In the genomic region with DNA sequence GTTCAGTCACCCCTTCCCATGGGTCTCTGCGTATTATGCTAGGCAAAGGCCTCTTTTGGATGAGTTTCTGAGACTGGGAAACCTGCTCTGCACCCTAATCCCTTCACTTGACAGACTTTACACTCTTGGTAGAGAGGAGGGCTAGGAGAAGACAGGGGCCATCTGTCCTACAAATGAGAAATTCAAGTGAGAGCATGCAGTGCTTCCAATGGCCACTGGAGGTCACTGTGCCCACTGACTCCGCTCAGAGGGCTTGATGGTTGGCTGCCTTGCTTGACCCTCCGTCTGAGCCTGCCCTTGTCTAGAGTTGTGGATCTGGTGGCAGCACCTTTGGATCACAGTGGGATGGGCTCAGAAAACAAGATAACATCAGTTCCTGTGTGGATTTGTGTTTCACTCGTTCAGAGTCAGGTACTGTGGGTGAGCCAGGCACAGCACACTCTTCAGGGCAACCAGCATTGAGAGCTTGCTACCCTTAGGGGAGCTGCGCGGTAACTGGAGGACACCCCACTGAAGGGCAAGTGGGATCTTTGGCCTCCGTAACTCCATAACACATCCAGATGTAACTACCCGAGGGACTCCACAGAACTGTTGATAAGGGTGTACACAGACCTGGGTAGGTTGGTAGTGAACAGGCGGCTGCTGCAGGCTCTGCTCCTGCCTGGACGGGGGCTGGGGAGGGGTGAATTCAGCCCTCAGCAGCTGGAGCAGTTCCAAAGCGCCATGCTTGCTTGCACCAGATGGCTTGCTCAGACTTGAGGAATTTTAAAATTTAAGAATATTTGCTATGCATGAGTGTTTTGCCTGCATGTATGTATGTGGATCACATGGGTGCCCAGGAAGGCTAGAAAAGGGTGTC, we compare ENCODE assay signal across 8 mouse cellular contexts. TPM values are rescaled to one million over a fixed set of nuclear protein-coding genes. Genes with fewer than 3 reads are reported as not detected.
DNase-seq lines count a peak whose midpoint lies in the region; ATAC-seq and TF ChIP-seq lines count a peak whose summit lies in the region.

No protein-coding gene starts in this region.

- no peak overlapping the region for H3K27ac ChIP-seq in bone marrow, adult 2 months (ENCODE audit: control insufficient read depth, insufficient read depth, low read depth, low read length, poor library complexity)
- H3K27ac ChIP-seq in embryonic facial prominence, embryonic 14.5 days (replicated peaks; ENCODE audit: low read depth, low read length), result peak overlapping the region; percentile 28; the same call in 1 of the 2 replicates

- no peak overlapping the region for H3K4me3 ChIP-seq in G1E (ENCODE audit: low read depth, low read length)
- H3K4me3 ChIP-seq in bone marrow, adult 2 months (replicated peaks; ENCODE audit: control insufficient read depth, low read depth, low read length), result no peak overlapping the region
- no peak overlapping the region for H3K4me3 ChIP-seq in embryonic facial prominence, embryonic 14.5 days (ENCODE audit: low read depth, low read length)
- H3K4me3 ChIP-seq in lung, adult 2 months (replicated peaks; ENCODE audit: extremely low read depth, low read depth, low read length), result no peak overlapping the region

- no peaks in the 10 kb centered on the region for H3K4me1 ChIP-seq in G1E (ENCODE audit: insufficient read depth, low read depth, low read length)
- H3K4me1 ChIP-seq in bone marrow, adult 2 months (ENCODE audit: control insufficient read depth, insufficient read depth, low read length), result no peaks in the 10 kb centered on the region
- H3K4me1 ChIP-seq in embryonic facial prominence, embryonic 14.5 days (ENCODE audit: control insufficient read depth, insufficient read depth, low read length), result peaks cover 3% of the 10 kb centered on the region; the same call in 1 of the 2 replicates
- no peaks in the 10 kb centered on the region for H3K4me1 ChIP-seq in lung, adult 2 months (ENCODE audit: control insufficient read depth, insufficient read depth, low read length)

- H3K36me3 ChIP-seq in G1E (replicated peaks), result peaks cover 60% of the 10 kb centered on the region
- peaks cover 23% of the 10 kb centered on the region for H3K36me3 ChIP-seq in embryonic facial prominence, embryonic 14.5 days (ENCODE audit: control insufficient read depth, insufficient read depth, low read length)

- DNase-seq in G1E (ENCODE audit: low spot score), result peak; percentile 47
- DNase-seq in embryonic facial prominence, embryonic 14.5 days (ENCODE audit: low spot score), result peak; percentile 68
- peak; percentile 17 for DNase-seq in heart, postnatal 25 days (ENCODE audit: low spot score)
- peak; percentile 68 to 85 for DNase-seq in kidney, postnatal 36 days
- peak; percentile 62 for DNase-seq in lung, adult 2 months
- DNase-seq in retina, embryonic 14.5 days (ENCODE audit: low spot score), result peak; percentile 87
- peak; percentile 29 to 39 for DNase-seq in urinary bladder, postnatal 36 days (ENCODE audit: low spot score in 2 of 2)

- TF ChIP-seq CTCF in G1E (IDR thresholded peaks at IDR 0.05; ENCODE audit: low read depth, low read length), result peak; percentile 94
- TF ChIP-seq CTCF in bone marrow, adult 2 months (IDR thresholded peaks at IDR 0.05; ENCODE audit: control insufficient read depth, insufficient read depth, low read length), result peak; percentile 97
- peak; percentile 97 for TF ChIP-seq CTCF in lung, adult 2 months (IDR thresholded peaks at IDR 0.05; ENCODE audit: insufficient read depth, low read length)

- no peak for TF ChIP-seq POLR2A in bone marrow, adult 2 months (IDR thresholded peaks at IDR 0.05; ENCODE audit: borderline replicate concordance, control insufficient read depth, low read depth, low read length)
- TF ChIP-seq POLR2A in lung, adult 2 months (IDR thresholded peaks at IDR 0.05; ENCODE audit: borderline replicate concordance, extremely low read depth, low read depth, low read length), result no peak

- H3K9ac ChIP-seq in embryonic facial prominence, embryonic 14.5 days (ENCODE audit: low read depth, low read length), result peak overlapping the region; percentile 19; the same call in 1 of the 2 replicates

- no peaks in the 10 kb centered on the region for H3K27me3 ChIP-seq in G1E (ENCODE audit: insufficient read depth, low read length)
- H3K27me3 ChIP-seq in embryonic facial prominence, embryonic 14.5 days (replicated peaks; ENCODE audit: control insufficient read depth, insufficient read depth, low read length), result no peaks in the 10 kb centered on the region

- ATAC-seq in G1E (ENCODE audit: extremely low read depth, insufficient number of reproducible peaks, low FRiP score, poor library complexity, severe bottlenecking), result peak; percentile 54; the same call in 1 of the 2 replicates
- ATAC-seq in embryonic facial prominence, embryonic 14.5 days (ENCODE audit: low read depth), result peak; percentile 66

- 69% methylated on average over 11 of the region's 11 CpGs for WGBS in bone marrow, adult 2 months
- 51% methylated on average over 11 of the region's 11 CpGs for WGBS in embryonic facial prominence, embryonic 14.5 days
- 64% methylated on average over 11 of the region's 11 CpGs for WGBS in lung, adult 2 months

- H3K9me3 ChIP-seq in G1E (replicated peaks), result no peaks in the 10 kb centered on the region
- H3K9me3 ChIP-seq in embryonic facial prominence, embryonic 14.5 days (ENCODE audit: control insufficient read depth, low read length), result no peaks in the 10 kb centered on the region

- no peak overlapping the region for H3K4me2 ChIP-seq in embryonic facial prominence, embryonic 14.5 days (ENCODE audit: low read depth, low read length)

- intact Hi-C loops in heart, postnatal 25 days (cut with DNase I), result no loop called here

RNA-seq across cellular contexts. Expression of a gene that starts 22.7 kb away (rescaled TPM):
- total RNA-seq in G1E (2014; fragmentation: Nextera tagmentation), result 36.3 and 41.9 TPM in 2 replicates
- 49.7 and 53.1 TPM in 2 replicates for total RNA-seq in G1E (2017)
- 50.3 and 67.9 TPM in 2 replicates for polyA plus RNA-seq in G1E (2012)
- polyA plus RNA-seq in bone marrow, adult 2 months (2011; ENCODE audit: insufficient read depth, insufficient read length, low replicate concordance, missing spikeins), result 22.1 and 39.4 TPM in 2 replicates
- polyA plus RNA-seq in embryonic facial prominence, embryonic 14.5 days (2014; fragmentation: Nextera tagmentation; extraction: Ambion mirVana), result 51.8 and 64.1 TPM in 2 replicates
- total RNA-seq in heart, postnatal 25 days (2021), result 1 to 10 TPM in 1 of 2 experiments, under 1 TPM in 1; 0.91 to 1.3 TPM
- 1.8 and 3.2 TPM in 2 replicates for polyA plus RNA-seq in lung, adult 2 months (2012; rRNA removed)

Comparison
In these comparisons a context has a peak if more than half of its experiments do, and no peak if none do; other contexts are left out.
1. DNase-seq: peak in every context shown above with its lines; median percentile 87 in retina, embryonic 14.5 days; 76 in kidney, postnatal 36 days; 68 in embryonic facial prominence, embryonic 14.5 days; 62 in lung, adult 2 months; 47 in G1E; 34 in urinary bladder, postnatal 36 days; 17 in heart, postnatal 25 days.